Mouse (Mus musculus) forebrain, embryonic 11.5 days (tissue): ENCODE measurements around the gene Pnpla1. TPM values are rescaled to one million over a fixed set of nuclear protein-coding genes. Genes with fewer than 3 reads are reported as not detected.

Experiments
- ATAC-seq: fragments of 200-750 bp; cut with Nextera tagmentation; replicated peaks from 2 replicates; pipeline ENCODE4 v1.8.0; 2017; ENCODE audit warnings: moderate TSS enrichment; ENCODE audit not compliant: low FRiP score
- DNase-seq: peaks from one replicate; pipeline ENCODE4 v3.0.0-alpha.2; 2017; ENCODE audit warnings: low spot score
- H3K27ac ChIP-seq: fragments of 300-500 bp; sonication (generic); 2 replicates; pipeline ENCODE4 v1.5.1; 2014; ENCODE audit warnings: low read depth, low read length
- H3K27me3 ChIP-seq: fragments of 300-500 bp; sonication (generic); 2 replicates; pipeline ENCODE4 v1.6.1; 2014; ENCODE audit warnings: mild to moderate bottlenecking, low read length, mixed read lengths; ENCODE audit not compliant: control insufficient read depth, insufficient read depth
- H3K36me3 ChIP-seq: fragments of 300-500 bp; sonication (generic); 2 replicates; pipeline ENCODE4 v1.6.1; 2014; ENCODE audit warnings: mild to moderate bottlenecking, low read length, moderate library complexity, mixed read lengths; ENCODE audit not compliant: control insufficient read depth, insufficient read depth
- H3K4me1 ChIP-seq: fragments of 300-500 bp; sonication (generic); replicated peaks from 2 replicates; pipeline ENCODE4 v1.6.1; 2014; ENCODE audit warnings: low read length, mixed read lengths; ENCODE audit not compliant: control insufficient read depth, insufficient read depth
- H3K4me2 ChIP-seq: fragments of 300-500 bp; sonication (generic); 2 replicates; pipeline ENCODE4 v1.6.1; 2014; ENCODE audit warnings: low read depth, mild to moderate bottlenecking, low read length, moderate library complexity, mixed read lengths; ENCODE audit not compliant: severe bottlenecking
- H3K4me3 ChIP-seq: fragments of 300-500 bp; sonication (generic); 2 replicates; pipeline ENCODE4 v1.5.1; 2014; ENCODE audit warnings: low read depth, low read length
- H3K9ac ChIP-seq: fragments of 300-500 bp; sonication (generic); 2 replicates; pipeline ENCODE4 v1.6.1; 2014; ENCODE audit warnings: low read length
- H3K9me3 ChIP-seq: fragments of 300-500 bp; sonication (generic); 2 replicates; pipeline ENCODE4 v1.6.1; 2016; ENCODE audit warnings: low read length, mixed read lengths; ENCODE audit not compliant: control insufficient read depth
- WGBS: fragments of 180-500 bp; shearing (Covaris S2); extraction: QIAGEN DNeasy Blood & Tissue Kit; methylation state at CpG from one replicate; pipeline ENCODE4 v1.1.7; 2014; 5-methylcytosine and 5-hydroxymethylcytosine counted together
- polyA plus RNA-seq: library from polyadenylated mRNA; unstranded; fragments of >200 nt; fragmentation: Nextera tagmentation; extraction: Ambion mirVana; gene quantifications from 2 replicates; pipeline ENCODE4 v1.2.1, GENCODE M21; 2014

Gene Pnpla1
- polyA plus RNA-seq, 1 experiment from 2014 or later: not detected

DNA sequence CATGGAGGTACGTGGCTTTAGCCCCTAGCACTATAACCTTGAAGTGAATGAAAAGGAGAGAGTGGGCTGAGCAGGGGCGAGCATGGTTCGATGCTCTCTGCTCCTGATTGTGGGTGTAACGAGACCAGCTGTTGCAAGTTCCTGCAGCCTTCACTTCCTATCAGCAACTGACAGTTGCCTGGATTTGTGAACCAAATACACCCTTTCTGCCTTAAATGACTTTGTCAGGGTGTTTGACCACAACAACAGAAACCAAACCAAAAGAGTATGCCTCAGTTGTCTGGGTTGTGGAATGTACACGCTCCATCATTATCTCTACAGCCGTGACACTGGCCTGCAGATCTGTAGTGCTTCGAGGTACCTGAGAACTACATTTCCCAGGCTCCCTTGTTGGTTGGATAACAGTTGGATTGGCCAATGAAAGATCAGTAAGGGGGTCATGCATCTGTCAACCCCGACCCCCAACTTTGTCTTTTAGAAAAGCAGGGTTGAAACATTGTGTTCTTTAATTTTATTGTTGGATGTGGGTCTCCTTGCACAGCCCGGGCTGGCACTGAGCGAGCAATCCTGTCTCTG, 25.8 kb downstream of the Pnpla1 start:
- no peaks in the 10 kb centered on the region for H3K36me3 ChIP-seq
- H3K9ac ChIP-seq: no peak overlapping the region
- 74% methylated on average over 10 of the region's 10 CpGs for WGBS
- no peak overlapping the region for H3K4me2 ChIP-seq
- peaks cover 4% of the 10 kb centered on the region for H3K27me3 ChIP-seq
- ATAC-seq (no peak), DNase-seq (no peak)
- H3K9me3 ChIP-seq: no peaks in the 10 kb centered on the region; the same call in 1 of the 2 replicates
- no peak overlapping the region for H3K4me3 ChIP-seq
- no peak overlapping the region for H3K27ac ChIP-seq
- H3K4me1 ChIP-seq: no peaks in the 10 kb centered on the region; the same call in 1 of the 2 replicates

DNA sequence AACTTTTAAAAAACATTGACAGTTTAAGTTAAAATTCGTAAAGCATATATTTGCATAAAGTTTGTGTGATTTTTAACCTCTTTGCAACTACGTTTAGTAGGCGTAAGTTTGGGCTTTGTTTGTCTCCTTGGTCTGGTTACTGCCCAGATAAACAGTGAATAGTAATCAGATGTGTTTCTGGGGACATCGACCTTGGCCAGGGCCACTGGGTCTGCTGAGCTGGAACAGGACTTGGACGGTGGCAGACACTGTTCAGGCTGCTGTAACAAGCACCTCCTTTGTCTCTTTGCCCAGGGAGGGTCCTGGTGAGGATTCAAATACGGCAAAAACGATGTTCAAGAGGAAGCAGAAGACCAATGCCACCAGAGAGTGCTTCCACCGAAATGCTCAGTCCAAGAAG, 27.0 kb downstream of the Pnpla1 start:
- Histone ChIP-seq H3K27ac (no peak overlapping the region), H3K36me3 (no peaks in the 10 kb centered on the region), H3K9ac (no peak overlapping the region), H3K9me3 (no peaks in the 10 kb centered on the region; the same call in 1 of the 2 replicates), H3K4me1 (no peaks in the 10 kb centered on the region), H3K4me3 (no peak overlapping the region), H3K27me3 (peaks cover 4% of the 10 kb centered on the region), H3K4me2 (no peak overlapping the region)
- ATAC-seq (no peak), DNase-seq (no peak)
- 87% methylated on average over 8 of the region's 8 CpGs for WGBS

DNA sequence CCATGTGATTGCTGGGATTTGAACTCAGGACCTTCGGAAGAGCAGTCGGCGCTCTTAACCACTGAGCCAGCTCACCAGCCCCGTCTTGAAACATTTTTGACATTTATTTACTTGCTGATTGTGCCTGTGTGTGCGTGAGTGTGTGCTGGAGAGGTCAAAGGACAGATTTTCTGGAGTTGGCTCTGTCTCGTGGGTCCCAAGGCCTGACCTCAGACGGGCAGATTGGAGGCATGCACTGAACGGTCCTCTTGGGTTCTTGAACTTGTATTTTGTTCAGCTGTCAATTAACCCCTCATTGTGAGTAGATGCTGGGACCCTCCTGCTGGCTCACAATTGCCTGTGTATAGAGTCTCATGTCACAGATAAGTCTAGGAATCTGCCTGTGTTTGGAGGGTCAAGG, 28.1 kb downstream of the Pnpla1 start:
- Histone ChIP-seq H3K27ac (no peak overlapping the region), H3K36me3 (no peaks in the 10 kb centered on the region), H3K4me2 (no peak overlapping the region), H3K9ac (no peak overlapping the region), H3K9me3 (no peaks in the 10 kb centered on the region; the same call in 1 of the 2 replicates), H3K4me3 (no peak overlapping the region), H3K4me1 (no peaks in the 10 kb centered on the region), H3K27me3 (no peaks in the 10 kb centered on the region)
- DNase-seq: no peak
- WGBS: 85% methylated on average over 8 of the region's 8 CpGs
- no peak for ATAC-seq

- Histone ChIP-seq H3K36me3 (no peaks in the 10 kb centered on the region), H3K9me3 (no peaks in the 10 kb centered on the region), H3K4me3 (no peak overlapping the region), H3K4me2 (no peak overlapping the region), H3K9ac (no peak overlapping the region), H3K4me1 (no peaks in the 10 kb centered on the region), H3K27ac (no peak overlapping the region), H3K27me3 (no peaks in the 10 kb centered on the region)
- DNase-seq (no peak), ATAC-seq (no peak)
- 88% methylated on average over 11 of the region's 11 CpGs for WGBS
Measured at GRCm38 (mm10) chr17:28894050-28894767, 36.0 kb downstream of the Pnpla1 start.

DNA sequence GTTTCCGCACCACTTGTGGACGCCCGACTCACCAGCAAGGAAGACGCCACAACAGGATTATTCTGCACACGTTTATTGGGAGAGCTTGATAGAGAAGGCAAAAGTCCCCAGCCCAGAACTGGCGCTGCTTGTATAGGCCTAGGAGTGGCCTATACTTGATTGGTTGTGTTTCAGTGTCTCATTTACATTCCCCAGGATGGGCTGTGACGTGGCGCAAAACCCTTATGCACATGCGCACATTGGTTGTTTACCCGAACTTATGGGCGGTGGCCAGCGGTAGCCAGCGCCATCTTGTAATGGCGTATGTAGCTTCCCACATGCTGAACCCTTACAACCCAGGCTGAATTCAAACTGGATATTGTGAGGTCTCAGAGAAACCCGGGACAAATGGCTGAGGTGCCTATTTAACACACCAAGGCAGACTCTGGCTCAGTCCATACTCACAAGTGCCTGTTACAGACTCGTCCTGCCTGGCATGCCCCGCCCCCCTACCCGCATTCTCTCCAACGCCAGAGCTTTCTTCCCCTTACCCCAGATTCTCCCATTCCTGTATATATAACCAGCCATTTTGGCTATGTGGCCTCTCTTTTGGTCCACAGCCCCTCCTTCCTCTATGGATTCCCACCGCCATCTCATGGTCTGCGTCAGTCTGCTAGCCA, 37.1 kb downstream of the Pnpla1 start:
- Histone ChIP-seq H3K36me3 (no peaks in the 10 kb centered on the region), H3K4me3 (no peak overlapping the region), H3K27me3 (no peaks in the 10 kb centered on the region), H3K4me1 (no peaks in the 10 kb centered on the region), H3K9me3 (no peaks in the 10 kb centered on the region), H3K4me2 (no peak overlapping the region), H3K27ac (no peak overlapping the region), H3K9ac (no peak overlapping the region)
- no peak for ATAC-seq
- DNase-seq: no peak
- 92% methylated on average over 21 of the region's 21 CpGs for WGBS

DNA sequence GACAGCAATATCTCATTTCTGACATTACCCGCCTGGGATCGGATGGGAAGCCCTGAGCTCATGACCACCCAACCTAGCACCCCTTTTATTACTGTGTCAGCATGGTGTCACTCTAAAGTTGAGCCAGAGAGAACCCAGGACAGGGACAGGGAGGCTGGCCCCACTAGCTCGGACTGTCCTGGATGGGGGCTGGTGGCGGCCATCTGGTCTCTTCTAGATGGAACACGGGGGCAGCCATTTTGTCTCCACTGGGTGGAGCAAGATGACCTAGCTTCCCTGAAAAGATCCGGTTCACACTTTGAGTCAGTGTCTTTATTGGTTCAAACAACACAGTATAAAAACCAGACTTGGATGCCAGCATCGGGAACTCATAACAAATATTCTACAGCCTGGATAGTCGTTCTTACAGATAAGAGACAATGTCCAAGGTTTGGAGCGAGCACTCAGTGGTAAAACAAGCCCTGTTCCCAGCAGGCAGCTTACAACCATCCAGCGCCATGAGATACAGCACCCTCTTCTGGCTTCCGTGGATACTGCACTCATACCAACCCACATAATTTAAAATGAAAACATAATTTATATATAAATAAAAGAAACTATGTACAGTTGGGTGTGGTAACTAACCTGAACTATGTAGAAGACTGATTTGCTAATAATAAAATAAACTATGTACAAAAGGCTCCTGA, 38.0 kb downstream of the Pnpla1 start:
- Histone ChIP-seq H3K4me3 (no peak overlapping the region), H3K4me2 (no peak overlapping the region), H3K36me3 (no peaks in the 10 kb centered on the region), H3K4me1 (no peaks in the 10 kb centered on the region), H3K27ac (no peak overlapping the region), H3K9me3 (no peaks in the 10 kb centered on the region), H3K27me3 (no peaks in the 10 kb centered on the region), H3K9ac (no peak overlapping the region)
- WGBS: 93% methylated on average over 11 of the region's 11 CpGs
- DNase-seq: no peak
- no peak for ATAC-seq

- DNase-seq: no peak
- no peaks in the 10 kb centered on the region for H3K27me3 ChIP-seq
- H3K4me1 ChIP-seq: no peaks in the 10 kb centered on the region
- no peak overlapping the region for H3K27ac ChIP-seq
- WGBS: 88% methylated on average over 5 of the region's 5 CpGs
- no peaks in the 10 kb centered on the region for H3K36me3 ChIP-seq
- no peaks in the 10 kb centered on the region for H3K9me3 ChIP-seq
- no peak for ATAC-seq
- no peak overlapping the region for H3K4me2 ChIP-seq
- H3K4me3 ChIP-seq: no peak overlapping the region
- no peak overlapping the region for H3K9ac ChIP-seq
Measured at GRCm38 (mm10) chr17:28897817-28898216, 39.6 kb downstream of the Pnpla1 start.

GRCm38 (mm10) chr17:28898249-28898648, 40.0 kb downstream of the Pnpla1 start:
- H3K9ac ChIP-seq: no peak overlapping the region
- DNase-seq (no peak), ATAC-seq (no peak)
- H3K36me3 ChIP-seq: no peaks in the 10 kb centered on the region
- no peaks in the 10 kb centered on the region for H3K9me3 ChIP-seq
- H3K4me3 ChIP-seq: no peak overlapping the region
- no peak overlapping the region for H3K27ac ChIP-seq
- H3K4me1 ChIP-seq: no peaks in the 10 kb centered on the region
- H3K4me2 ChIP-seq: no peak overlapping the region
- 79% methylated on average over 5 of the region's 5 CpGs for WGBS
- no peaks in the 10 kb centered on the region for H3K27me3 ChIP-seq
